Mouse (Mus musculus) embryo, embryonic 9.5 days (tissue): Measurements from ENCODE around the gene Cwf19l1.

Experiments used
- DNase-seq: peaks from one replicate; pipeline ENCODE4 v3.0.0-alpha.2; 2017; ENCODE audit errors: extremely low spot score

The Cwf19l1 gene

DNA sequence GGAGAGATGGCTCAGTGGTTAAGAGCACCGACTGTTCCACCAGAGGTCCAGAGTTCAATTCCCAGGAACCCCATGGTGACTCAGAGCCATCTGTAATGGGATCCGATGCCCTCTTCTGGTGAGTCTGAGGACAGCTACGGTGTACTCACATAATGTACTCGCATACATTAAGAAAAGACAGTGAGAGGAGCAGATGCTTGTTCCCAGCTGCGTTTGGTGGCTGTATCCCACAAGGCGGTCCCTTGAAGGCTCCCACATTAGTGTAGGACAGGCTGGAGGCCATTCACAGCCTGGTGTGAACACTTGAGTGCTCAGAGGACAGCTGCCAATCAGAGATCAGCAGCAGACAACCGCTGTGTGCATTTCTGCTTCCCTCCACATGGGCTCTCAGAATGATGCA lies 24.0 kb downstream of the Cwf19l1 start:
- peak; percentile 20 for DNase-seq

DNA sequence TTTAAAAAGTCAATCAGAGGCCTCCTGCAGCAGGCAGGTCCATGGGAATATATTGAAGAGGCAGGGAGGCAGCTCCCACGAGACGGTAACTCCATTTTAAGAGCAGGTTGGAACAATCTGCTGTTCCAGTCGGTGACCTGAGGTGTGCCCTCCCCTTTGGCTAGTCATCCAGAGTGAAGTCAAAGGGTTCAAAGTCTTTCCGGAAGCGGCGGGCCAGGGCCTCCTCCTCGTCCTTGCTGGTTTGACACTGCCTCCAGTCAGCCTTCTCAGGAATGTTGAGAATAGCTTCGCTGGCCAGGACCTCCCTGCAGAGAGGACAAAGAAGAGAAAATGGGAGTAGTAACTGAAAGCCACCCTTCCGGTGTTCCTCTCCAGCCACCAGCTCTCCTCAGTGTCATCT lies 25.3 kb downstream of the Cwf19l1 start:
- no peak for DNase-seq

DNA sequence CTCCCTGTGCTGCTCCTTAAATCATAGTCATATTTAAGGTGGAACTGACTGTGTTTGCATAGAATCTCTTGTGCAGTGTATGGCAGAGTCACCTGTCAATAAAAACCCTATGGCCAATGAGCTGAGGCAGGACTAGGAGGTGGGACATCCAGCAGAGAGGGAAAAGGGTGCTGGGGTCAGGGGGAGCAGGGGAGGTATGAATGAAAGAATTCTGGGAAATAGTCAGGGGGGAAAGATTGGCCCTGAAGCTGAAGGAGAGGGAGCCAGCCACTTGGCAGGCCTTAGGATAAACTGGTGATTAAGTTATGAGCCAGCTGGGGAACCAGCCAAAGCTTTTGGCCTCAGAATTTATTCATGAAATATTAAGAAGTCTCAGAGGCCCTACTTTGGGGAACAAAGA lies 26.7 kb downstream of the Cwf19l1 start:
- DNase-seq, result no peak

DNA sequence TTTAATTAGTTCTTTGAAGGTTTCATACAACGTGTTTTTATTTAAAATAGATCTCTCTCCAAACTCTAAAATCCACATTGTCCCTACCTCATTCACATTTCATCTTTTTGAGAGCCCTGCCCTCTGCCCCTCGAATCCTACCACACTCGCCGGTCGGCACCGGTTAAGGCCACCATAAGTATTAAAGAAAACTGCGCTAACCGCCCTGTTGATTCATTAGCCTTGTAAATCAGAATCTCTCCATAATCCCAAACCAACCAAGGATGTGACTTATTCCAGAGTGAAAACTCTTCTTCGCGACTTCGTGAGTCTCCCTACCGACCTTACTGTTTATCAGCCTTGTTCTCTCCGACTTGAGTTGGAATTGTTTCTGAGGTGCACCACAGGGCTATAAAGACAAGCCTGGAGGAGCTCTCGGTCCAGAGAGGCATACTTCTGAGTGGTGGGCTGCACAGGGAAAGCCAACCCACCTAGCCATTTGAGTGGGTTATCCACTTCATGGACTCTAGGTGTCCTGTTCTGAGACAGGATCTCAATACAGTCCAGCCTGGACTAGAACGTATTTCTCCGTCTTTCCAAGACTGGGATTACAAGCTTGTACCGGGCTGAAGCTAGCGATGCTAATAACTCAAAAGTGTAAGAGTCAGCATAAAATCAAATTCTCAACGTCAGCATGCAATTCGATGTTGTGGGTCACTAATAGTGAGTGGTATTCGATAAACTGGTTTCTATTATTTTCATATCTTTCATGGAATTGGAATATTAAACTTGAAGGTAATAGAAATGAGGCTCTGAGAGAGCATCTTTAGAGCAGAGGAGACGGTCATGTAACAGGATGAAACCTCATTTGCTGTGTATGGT lies 27.8 kb downstream of the Cwf19l1 start:
- DNase-seq, result no peak

DNA sequence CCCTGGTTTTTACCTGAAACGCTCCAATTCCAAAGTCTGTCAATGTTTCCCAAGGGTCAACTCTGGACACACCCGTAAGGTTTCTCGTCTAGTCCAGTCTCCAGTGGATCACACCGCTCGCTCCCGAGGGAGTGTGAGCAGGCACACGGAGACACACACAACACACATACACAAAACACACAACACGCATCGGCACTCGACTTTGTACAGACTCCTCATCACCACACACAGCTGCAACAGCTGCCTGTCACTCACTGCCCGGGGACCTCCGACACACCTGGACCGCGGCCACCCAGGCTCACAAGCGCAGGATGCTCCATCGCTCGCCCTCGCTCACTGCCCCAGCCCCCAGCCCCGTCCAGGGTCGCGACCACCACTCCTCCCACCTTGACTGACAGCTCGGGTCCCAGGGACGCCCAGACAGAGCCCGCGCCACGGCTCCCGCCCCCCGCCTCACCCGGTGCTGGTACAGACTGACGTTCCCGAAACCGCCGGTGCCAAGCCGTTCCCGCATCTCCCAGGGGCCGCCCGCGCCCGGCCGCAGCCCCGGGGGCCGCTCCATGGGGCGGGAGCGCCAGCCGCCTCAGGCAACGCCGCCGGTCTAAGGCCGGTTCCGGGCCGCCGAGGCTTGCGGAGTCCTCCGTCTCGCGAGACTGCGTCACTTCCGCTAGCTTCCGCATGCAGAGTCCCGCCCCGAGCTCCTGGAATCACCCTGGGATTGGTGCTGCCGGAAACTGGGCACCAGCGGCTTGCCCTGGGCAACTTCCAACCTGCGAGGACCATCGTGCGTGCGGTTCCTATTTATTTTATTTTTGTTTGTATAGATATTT lies 28.6 kb downstream of the Cwf19l1 start, which contains the start of gene Chuk:
TSS of gene Chuk (minus strand) at position 650 of the 830 bp plus-strand sequence.
- DNase-seq, result peak; percentile 93

DNA sequence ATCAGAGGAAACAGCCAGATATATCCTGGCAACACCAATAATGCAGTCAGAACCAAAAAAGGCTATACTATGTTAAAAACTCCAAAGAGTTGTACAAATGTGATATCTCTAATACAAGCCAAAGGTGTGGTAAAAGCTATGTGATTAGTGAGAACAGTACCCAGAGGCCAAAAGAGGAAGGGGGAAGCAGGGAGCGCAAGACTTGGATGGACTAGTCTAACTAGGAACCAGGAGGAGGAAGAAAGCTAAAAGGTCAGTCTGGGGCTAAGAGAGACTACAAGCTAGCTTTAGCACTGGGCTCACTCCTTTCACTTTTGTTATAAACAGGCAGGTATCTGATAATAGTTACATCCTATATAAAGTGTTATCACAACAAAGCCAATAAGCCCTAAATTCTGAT lies 31.3 kb downstream of the Cwf19l1 start:
- DNase-seq, result no peak

DNA sequence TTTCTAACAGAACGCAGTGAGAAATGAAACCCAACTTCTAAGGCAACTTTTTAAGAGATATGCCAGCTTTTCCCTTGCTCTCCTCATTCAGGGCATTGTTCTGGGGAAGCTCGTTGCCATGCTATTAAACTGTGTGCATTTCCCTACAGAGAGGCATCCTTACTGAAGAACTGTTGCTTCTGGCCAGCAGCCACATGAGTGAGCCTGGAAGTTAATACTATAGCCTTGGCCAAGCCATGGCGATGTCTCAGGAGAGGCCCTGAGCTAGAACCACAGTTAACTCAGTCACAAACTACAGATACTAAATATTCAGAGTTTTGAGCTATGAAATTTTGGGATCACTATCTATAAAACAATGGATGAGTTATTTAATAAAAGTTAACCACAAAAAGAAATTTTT lies 32.7 kb downstream of the Cwf19l1 start:
- DNase-seq, result no peak

DNA sequence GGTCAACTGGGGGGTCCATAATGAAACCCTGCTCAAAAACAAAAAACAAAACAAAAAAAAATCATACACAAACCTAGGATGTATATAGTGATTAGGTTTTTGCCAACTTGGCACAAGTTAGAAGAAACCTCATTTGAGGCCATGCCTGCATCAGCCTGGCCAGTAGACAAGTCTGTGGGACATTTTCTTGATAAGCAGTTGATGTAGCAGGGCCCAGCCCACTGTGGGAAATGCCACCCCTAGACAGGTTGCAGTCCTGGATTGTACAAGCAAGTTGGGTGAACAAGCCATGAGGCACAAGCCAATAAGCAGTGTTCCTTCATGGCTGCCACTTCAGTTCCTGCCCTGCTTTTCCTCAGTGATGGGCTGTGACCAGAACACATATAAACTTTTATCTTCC lies 34.8 kb downstream of the Cwf19l1 start:
- no peak for DNase-seq

DNA sequence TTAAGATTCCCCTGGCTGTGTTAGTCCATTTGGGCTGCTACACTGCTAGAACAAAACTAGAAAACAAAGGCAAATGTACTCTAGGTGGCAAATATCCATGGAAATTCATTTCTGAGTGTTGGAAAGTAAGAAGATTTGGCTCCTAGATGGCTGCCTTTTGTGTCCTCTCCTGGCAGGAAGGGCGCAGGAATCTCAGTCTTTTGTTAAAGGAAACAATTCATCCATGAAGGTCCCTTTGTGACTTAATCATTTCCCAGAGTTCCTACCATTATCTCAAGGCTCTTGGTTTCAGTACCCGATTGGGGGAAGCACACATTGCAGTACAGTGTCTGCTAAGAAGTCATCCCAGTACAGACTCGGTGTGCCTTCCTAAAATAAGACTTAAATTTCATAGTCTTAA lies 49.4 kb downstream of the Cwf19l1 start:
- peak; percentile 19 for DNase-seq

DNA sequence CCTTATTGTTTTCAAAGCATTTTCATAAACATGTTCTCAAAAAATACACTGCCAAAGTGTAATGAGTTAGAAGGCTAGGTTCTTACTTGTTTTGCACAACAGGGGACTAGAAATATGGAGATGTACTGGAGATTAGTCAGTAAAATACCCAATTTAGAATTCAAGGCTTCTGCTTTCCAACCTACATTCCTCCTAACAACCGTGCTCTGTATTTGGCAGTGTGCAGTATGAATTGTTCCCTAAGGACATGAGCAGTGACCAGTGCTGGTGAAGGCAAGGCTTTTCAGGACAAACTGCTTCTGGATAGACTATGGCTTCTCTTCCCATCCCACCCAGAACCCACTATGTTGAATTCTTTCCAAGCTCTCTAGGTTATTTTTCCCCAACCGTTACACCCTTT lies 54.8 kb downstream of the Cwf19l1 start:
- DNase-seq, result no peak

DNA sequence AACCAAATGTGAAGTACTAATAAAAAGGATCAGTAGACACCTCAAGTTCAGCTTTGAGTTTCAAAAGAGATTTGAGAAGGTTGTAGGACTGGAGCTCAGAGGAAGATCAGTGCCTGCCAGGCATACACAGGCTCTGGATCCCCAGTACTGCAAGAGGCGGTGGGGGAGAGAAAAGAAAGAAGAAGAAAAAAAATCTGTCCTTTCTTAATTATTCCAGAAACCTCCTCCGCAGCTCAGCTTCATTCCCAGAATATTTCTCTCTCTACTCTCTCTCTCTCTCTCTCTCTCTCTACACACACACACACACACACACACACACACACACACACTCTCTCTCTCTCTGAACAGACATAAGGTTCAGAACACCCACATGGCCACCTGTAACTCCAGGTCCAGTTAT lies 55.7 kb downstream of the Cwf19l1 start:
- no peak for DNase-seq

DNA sequence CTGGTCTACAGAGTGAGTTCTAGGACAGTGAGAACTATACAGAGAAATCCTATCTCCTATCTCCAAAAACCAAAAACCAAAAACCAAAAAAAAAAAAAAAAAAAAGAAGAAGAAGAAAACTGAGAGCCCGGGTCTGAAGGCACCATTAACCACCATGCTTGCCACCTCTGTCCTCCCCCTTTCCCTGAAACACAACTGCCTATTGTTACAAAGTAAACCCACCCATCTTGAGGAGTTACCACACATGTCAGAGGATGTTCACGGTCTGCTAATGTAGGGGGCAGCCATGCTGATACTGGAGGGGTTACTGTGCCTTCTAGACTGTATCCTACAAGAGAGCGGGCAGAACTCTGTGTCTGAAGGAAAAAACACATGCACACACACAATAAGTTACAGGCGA lies 58.7 kb downstream of the Cwf19l1 start:
- DNase-seq, result no peak

DNA sequence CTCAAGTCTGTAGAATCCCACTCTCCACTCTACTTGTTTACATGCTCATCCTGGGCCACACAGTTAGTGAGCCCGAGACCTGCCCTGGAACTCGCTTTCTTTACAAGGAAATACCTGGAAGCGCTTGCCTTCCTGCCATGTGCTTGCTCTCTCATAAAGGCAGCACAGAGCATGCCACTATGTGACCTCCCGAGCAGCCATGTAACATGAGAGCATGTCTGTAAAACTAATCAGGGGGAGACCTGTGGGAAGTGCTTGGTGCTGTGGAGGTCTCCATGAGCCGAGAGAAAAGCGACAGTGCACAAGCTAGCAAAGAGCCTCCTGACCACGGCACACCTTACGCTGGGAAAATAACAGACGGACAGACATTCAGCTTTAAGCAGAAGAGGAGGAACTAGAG lies 59.2 kb downstream of the Cwf19l1 start:
- peak; percentile 8 for DNase-seq

DNA sequence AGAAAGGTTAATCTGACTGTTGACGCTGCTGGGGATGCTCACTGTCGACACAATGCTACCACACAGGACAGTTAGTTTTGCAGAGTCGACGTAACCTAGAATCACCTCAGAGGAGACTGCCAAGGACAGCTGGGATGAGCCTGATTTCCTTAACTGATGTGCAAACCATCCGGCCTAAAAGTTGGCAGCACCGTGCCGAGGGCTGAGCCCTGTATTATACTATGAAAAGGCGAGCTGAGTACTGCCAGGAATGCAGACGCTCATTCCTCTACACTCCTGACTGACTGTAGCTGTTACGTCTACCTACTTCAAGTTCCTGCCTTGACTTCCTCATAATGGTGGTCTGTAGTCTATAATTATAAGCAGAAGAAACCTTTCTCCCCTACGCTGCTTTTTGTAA lies 60.7 kb downstream of the Cwf19l1 start:
- DNase-seq, result no peak

DNA sequence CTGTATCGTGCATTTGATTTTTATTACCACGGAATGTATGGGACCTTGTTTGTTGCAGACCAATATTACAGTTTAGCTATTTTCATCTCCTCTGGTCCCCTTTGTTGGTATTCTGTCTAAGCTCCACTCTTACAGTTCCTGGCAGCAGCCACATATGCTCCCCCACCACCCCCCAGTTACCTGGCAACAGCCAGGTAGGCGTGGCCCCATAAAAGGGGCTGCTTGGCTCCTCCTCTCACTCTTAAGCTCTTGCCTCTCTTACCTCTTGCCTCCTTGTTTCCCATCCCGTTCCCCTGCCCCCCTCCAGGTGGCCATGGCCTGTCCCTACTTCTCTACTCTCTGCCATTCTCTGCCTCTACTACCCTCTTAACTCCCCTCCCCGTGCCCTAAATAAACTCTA lies 64.5 kb downstream of the Cwf19l1 start:
- DNase-seq, result no peak

DNA sequence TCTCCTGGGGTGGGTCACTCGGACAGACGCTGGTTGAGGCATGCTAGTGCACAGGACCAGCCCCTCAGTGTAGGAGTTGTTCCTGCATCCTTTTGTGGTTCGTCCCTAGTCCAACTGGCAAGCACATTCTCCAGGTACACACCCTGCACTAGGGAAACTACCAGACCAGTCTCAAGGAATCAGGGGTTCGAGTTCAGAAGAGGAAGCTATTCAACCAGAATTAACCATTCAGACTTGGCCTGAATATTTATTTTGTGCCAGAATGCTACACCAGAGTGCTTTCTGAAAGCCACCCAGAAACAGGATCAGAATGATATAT lies 65.8 kb downstream of the Cwf19l1 start:
- no peak for DNase-seq

DNA sequence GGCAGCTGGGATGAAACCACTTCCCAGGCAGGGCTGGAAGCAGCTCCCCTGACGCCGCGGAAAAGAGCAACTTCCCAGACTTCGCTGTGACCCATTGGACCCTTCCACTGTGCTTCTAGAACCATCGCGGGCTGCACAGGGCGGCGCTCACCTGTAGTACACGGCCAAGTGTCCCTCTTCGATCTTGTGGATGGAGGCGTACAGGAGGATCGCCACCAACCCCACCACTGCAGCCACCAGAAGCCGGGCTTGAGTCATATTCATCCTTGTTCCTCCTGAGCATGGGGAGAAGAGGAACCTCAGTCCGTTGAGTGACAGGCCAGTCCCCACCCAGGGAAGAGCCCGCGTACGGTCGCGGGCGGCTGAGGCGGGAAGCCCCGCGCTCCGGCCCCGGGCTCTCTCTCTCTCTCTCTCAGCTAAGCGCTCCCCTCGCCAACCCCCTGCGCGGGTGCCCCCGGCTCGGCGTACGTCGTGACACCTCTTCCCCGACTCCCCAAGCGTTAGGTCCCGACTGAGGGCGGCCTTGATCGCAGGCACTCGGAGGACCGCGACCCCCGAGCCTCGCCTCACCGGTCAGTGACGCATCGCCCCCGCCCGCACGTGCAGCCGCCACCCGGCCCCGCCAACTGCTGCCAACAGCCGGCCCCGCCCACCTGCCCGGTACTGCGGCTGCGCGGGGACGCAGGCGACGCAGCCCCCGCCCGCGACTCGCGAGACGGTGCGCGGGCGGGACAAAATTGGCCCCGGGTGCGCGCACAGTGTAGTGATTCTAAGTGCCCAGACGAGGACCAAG lies 66.4 kb downstream of the Cwf19l1 start, which contains the start of gene Erlin1:
TSS of gene Erlin1 (minus strand) at position 665 of the 793 bp plus-strand sequence.
- peak; percentile 88 for DNase-seq

DNA sequence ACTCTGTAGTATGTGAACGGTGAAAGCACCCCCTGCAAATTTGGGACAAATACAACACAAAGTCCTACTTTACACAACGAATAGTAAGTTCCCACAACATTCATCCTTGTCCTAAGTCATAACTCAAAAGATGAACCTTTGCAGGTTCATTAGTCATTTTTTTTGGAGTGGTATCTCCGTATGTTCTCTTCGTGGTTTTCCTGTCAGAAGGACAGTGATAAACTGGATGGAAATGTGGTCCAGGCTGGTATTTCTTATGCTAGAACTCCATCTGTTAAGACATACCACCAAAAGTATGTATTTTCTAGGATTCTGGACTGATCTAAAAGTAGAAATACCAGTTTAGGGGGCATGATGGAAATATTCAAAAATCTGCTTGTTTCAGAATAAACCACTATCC lies 67.4 kb downstream of the Cwf19l1 start:
- DNase-seq, result no peak

DNA sequence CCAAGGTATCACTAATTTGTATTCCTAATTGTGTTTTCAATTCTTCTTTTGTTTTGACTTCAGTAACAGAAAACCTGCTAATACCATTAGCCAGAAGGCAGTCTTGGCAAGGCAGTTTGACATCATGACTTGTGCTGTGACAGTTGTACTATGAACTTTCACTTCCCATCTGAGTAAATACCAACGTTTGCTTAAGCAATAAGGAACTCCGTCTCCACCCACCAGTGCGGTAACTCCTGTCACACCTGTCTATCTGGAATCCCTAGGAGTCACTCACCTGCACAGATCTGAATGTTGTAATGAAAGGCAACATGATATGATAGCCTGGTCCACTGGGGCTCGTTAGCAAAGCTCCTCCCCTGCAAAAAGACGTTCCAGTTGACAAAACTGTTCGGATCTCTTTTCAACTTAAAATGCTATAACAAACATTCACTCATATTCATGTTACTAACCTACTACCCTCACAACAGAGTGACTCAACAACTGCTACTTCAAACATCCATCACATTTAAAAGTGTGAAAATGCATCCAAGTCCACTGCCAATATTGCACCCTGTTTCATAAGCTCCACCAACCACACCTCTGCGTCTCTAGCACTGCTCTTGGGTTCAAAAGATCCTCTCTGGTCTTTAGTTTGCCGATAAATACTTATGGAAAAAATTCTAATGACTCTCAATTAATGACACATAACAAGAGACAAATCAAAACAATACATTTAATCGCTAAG lies 68.2 kb downstream of the Cwf19l1 start:
- DNase-seq, result no peak

DNA sequence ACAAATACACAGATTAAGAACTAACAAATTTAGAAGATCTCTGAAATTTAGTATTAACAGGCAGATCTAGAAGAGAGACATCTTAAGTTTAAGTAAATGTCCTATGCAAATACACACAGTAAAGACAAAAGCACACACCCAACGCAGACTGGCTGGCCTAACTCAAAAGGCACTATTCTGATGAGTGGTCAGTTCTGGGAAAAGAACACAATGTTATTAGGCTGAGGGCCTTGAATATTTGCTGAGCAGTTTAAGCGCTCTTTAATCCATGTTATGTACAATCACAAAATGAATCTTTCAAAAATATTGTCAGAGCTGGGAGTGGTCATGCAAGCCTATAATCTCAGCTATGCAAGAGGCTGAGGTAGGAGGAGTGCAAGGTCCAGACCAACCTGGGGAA lies 70.9 kb downstream of the Cwf19l1 start:
- no peak for DNase-seq

DNA sequence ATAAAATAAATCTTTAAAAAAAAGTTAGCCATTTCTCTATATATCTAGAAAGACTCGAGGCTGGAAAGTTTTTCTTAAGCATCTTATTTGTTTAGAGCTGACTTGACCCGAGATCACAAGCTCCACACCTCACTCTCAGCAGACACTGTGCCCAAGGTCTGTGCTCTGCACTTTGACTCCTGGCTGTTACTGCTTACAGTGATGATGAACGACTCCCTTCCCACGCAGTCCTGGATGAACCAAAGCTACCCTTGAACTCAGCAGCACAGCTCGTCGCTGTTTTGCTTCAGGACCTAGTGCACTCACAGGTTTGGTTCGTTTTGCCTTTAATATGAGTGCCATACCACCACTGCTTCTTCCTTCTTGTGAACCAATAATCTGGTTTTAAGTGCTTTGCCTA lies 71.9 kb downstream of the Cwf19l1 start:
- no peak for DNase-seq

DNA sequence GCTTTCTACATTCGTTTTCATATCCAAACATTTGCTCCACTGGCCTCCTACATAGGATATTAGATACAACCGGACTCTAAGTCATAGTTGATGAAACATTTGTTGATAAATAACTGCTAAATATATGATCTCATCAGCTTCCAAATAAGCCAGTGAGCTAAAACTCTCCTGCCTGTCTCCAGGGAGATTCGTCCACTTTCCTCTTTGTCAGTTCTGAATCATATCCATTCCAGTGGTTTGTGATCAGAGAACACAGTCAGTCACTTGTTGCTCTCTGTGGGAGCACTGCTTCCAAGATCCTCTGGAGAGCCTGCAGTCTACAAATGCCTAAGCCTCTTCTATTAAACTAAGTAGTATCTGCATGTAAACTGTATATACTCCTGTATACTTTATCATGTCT lies 75.5 kb downstream of the Cwf19l1 start:
- DNase-seq, result no peak
